Mouse (Mus musculus) left cerebral cortex, postnatal 36 days (tissue): ENCODE results near the gene A730009L09Rik. TPM values are rescaled to one million over a fixed set of nuclear protein-coding genes. Genes with fewer than 3 reads are reported as not detected.

Experiments used
- DNase-seq, 2 experiments: peaks; one replicate each; pipeline ENCODE4 v3.0.0; 2021 to 2022; ENCODE audit warnings: low spot score in 2 of 2, mixed read lengths in 1 of 2
- intact Hi-C: fragments of 180-260 bp; cut with DNase I; formaldehyde crosslinking; loops from one replicate; pipeline ENCODE4 v1.15.1; 2025
- total RNA-seq, 2 experiments: library from RNA; stranded (reverse); gene quantifications; 2 replicates each; pipeline ENCODE4 v1.2.3; 2021

A730009L09Rik gene
- under 1 TPM; 0.20 to 0.25 TPM for total RNA-seq

DNA sequence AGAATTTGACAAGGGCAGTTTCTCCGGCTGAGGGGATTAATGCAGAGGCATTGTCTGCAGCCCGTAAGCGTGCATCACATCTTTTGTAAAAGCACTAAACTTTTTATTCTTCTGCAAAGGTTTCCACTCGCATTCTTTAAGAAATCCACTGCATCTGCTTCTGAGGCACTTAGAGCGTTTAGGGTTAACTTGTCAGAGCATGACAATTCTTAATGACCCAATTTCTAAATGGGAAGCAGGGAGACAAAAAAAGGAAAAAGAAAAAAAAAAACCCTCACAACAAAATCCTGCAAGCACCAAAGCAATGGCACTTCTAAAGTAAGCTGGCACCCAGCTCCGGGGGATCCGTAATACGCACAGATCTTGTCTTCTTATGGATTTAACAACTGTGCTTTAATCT is at the start of gene A730009L09Rik:
Gene A730009L09Rik, plus strand, starts transcription at position 301 of the 400 bp plus-strand sequence.
- DNase-seq, result no peak
- intact Hi-C loops, result no loop called here

- no peak for DNase-seq
These were observed 49.2 kb upstream of the A730009L09Rik start for GRCm38 (mm10) chr16:84465581-84466165.

DNA sequence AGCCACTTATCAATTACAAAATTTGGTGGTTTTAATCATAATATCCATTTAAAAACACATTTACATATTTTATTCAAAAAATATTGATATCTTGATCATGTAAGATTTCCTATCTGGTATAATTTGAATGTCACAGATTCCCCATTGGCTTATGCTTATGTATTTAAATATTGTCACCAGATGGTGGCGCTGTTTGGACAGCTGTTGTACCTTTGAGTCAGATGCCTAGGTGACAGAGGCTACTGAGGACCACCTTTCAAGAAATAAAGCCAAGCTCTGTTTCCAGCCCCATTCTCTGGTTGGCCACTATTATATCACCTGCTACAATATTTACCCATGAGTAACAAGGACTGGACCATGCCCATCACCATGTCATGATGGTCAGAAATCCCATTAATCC is 46.0 kb upstream of the A730009L09Rik start:
- DNase-seq, result no peak
- intact Hi-C loops, result no loop called here

More at GRCm38 (mm10) chr16:84465581-84466165, 49.2 kb upstream of the A730009L09Rik start:
- intact Hi-C loops, result no loop called here

GRCm38 (mm10) chr16:84469994-84470393 is 44.9 kb upstream of the A730009L09Rik start:
- DNase-seq, result no peak
- intact Hi-C loops, result no loop called here

DNA sequence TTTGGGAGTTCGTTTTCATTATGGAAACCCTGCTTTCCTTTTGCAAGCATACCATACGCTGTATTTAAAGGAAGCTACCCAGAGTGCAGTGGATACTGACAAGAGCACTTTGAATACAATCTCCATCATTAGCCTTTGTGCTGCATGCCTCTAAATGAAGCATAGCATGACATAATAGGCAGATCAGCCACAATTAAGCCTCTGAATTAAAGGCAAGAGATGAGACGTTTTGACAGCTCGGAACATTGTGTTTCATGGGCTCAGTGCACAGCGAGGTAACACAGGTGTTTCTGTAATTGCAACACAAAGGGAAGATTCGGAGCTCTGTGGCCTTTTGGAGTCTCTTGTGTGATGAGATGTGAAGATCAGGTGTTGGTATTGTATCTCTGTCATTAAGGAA is 41.5 kb upstream of the A730009L09Rik start:
- intact Hi-C loops, result no loop called here
- DNase-seq, result no peak

DNA sequence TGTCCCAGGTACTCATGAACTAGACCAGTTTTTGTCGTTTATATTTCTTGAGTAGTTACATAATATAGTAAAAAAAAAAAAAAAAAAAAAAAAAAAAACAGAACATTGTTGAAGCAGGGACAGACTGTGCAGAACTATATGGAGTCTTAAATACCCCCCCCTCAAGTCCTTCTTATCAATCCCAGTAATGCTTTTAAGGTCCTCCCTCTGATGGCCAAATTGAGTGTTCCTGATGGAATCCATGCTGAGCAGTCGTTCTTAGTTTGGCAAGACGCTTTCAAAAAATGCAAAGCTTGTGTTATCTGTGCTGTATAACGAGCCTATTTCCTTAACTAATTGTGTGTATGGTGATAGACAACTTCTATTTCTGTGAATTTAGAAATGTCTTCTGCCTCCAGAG is 40.2 kb upstream of the A730009L09Rik start:
- intact Hi-C loops, result no loop called here
- DNase-seq, result no peak

DNA sequence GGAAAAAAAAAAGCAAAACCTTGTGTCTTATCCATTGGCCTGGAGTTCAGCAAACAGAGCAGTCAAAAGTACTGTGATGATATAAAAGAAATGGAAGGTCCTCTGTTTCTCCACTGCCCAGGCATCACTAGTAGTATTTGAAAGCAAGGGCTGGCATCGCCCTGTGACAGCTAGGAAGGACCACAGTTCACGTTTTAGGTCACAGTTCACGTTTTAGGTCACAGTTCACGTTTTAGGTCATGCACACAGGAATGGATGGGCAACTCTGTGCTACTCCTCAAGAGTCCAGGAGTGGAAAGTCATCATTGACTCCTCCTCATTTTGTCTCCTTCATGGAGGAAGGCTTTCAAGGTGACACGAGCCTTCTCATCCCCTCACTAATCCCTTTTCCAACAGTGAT is 38.0 kb upstream of the A730009L09Rik start:
- intact Hi-C loops, result no loop called here
- DNase-seq, result no peak

- intact Hi-C loops, result no loop called here
- DNase-seq, result no peak
These were observed 37.4 kb upstream of the A730009L09Rik start for GRCm38 (mm10) chr16:84477528-84477927.

- intact Hi-C loops, result no loop called here
- DNase-seq, result no peak
These were observed 37.0 kb upstream of the A730009L09Rik start for GRCm38 (mm10) chr16:84477952-84478351.

DNA sequence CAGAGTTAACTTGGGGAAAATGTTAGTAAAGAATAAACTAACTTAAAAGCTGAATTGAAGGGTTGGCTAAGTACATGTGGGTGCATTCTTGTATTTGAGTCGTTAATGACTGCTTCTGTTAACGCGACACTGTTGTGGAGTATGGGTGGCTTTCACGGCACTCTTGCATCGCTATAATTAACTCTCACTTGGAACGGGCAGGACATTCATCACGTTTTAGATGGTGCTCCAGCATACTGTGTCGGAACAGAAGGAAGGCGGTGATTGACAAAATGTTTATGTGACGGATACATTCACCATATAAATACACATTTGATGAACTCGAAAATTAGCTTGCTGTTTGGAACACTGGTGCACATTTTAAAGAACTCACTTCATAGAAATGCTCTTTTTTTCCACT is 29.0 kb upstream of the A730009L09Rik start:
- DNase-seq, result no peak
- intact Hi-C loops, result no loop called here

DNA sequence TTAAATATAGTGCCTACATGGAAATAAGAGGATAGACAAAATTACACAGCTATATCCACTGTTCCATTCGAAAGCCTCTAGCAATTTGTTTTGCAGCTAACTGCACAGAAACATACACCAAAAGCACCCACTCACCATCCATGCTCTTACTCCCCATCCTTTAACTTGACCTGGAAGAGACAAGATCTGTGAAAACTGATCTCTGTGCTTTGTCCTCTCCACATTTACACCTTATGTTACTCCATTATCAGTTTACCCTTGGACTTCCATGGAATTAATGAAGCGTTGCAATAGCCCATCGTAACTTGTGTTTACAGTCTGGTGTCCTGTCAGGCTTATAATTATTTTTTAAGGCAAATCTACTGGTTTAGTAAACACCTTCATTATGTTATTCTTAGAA is 20.1 kb upstream of the A730009L09Rik start:
- intact Hi-C loops, result loop anchor here (10.0 kb wide), 1 partner anchor 360 kb away; no protein-coding TSS in a partner anchor
- DNase-seq, result no peak

GRCm38 (mm10) chr16:84495438-84495837 is 19.5 kb upstream of the A730009L09Rik start:
- intact Hi-C loops, result loop anchor here (10.0 kb wide), 1 partner anchor 361 kb away; no protein-coding TSS in a partner anchor
- DNase-seq, result peak; percentile 15 to 30

DNA sequence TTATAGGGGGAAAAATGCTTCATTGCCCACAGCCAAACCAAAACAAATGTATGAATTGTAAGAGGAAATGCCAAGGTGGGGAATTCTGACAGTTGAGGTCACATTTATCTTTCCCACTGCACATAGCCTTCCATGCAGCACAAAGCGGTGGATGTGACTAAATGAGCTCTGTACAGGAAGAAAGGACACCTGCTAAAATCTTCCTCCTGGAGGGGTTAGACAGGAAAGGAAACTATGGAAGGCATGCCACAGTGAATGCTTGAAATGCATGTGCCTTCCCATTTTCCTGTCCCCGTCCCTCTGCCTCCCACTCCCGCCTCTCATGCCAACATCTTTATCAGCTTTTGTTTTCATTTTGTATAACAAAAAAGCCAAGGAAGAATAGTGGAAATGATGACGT is 7.2 kb upstream of the A730009L09Rik start:
- no peak for DNase-seq
- intact Hi-C loops, result no loop called here

- intact Hi-C loops, result no loop called here
- no peak for DNase-seq
These were observed 7.2 kb downstream of the A730009L09Rik start for GRCm38 (mm10) chr16:84521975-84522635.

- intact Hi-C loops, result no loop called here
- DNase-seq, result no peak
These were observed 8.1 kb downstream of the A730009L09Rik start for GRCm38 (mm10) chr16:84523061-84523460.

GRCm38 (mm10) chr16:84527375-84527774 is 12.5 kb downstream of the A730009L09Rik start:
- intact Hi-C loops, result loop anchor here (1.0 kb wide), 1 partner anchor 32 kb away; no protein-coding TSS in a partner anchor
- DNase-seq, result peak; percentile 20 to 31

DNA sequence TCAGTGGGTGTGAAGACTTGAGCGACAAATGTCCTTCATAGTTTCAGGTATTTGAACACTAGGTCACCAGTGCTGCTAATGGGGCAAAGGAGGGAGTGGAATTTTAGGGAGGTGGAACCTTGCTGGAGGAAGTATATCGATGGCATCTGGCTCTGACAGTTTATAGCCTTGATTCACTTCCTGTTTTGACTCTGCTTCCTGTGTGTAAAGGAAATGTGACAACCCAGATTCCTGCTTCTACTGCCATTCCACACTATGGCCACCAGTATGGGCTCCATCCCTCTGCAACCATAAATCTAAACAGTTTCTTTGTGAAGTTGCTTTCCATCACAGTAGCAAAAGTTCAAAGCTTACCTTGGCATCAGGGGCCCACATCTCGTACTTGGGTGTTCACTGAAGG is 17.9 kb downstream of the A730009L09Rik start:
- no peak for DNase-seq
- intact Hi-C loops, result no loop called here

- intact Hi-C loops, result no loop called here
- no peak for DNase-seq
These were observed 31.1 kb downstream of the A730009L09Rik start for GRCm38 (mm10) chr16:84546059-84546458.

- no peak for DNase-seq
- intact Hi-C loops, result no loop called here
These were observed 34.2 kb downstream of the A730009L09Rik start for GRCm38 (mm10) chr16:84549122-84549521.

DNA sequence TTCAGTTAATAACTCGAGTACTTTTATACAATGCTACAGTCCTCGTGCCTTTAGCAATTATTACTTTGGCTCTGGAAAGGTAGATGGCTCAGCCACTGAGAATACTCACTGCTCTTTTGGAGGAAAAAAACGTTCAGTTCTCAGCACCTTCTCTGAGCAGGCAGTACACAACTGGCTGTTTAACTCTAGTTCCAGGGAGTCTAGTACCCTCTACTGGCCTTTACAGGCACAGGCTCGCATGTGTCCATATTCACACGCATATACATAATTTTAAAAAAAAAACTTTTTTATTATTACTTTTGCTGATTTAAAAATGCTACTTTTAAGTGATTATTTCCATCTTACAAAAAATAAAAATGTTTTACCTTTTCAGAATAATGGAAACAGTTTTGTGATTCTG is 35.5 kb downstream of the A730009L09Rik start:
- intact Hi-C loops, result no loop called here
- no peak for DNase-seq

DNA sequence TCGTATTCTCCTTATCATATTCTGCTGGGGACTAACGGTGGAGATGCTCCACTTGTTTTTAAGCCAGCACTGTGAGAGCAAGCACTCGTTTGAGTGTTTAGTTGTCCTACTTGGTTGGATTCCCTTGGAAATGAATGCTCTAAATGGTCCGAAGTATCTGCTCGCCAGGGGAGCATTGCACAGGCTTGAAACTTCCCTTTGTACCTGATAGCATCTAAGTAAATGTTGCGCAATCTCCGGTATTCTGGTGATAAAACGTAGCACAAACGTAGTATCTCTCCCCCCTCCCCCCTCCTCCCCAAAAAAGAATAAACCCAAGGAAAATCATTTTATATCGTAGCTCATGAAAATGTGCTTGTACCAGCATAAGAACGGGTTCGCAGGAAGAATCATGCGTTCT is 39.1 kb downstream of the A730009L09Rik start:
- DNase-seq, result no peak
- intact Hi-C loops, result no loop called here
